Mouse (Mus musculus): ENCODE data around the gene Tbx21. TPM values are rescaled to one million over a fixed set of nuclear protein-coding genes. Genes with fewer than 3 reads are reported as not detected.

Gene Tbx21
- polyA plus RNA-seq, 1 experiment from 2014 or later = 0.13 TPM

- TF ChIP-seq CTCF (IDR thresholded peaks at IDR 0.05) (peak; percentile 1; the same call in 1 of the 2 replicates), EP300 (IDR thresholded peaks at IDR 0.05) (no peak)
- no peak for DNase-seq (ENCODE audit: low spot score)
These were observed 23.6 kb upstream of the Tbx21 start for GRCm38 (mm10) chr11:97138554-97139226.

GRCm38 (mm10) chr11:97133270-97133669 is 18.1 kb upstream of the Tbx21 start:
- Histone ChIP-seq H3K36me3 (ENCODE audit: insufficient read depth, low read length) (no peaks in the 10 kb centered on the region), H3K4me3 (ENCODE audit: low read depth, low read length) (no peak overlapping the region), H3K27ac (ENCODE audit: low read length) (no peak overlapping the region), H3K27me3 (replicated peaks; ENCODE audit: insufficient read depth, low read length) (no peaks in the 10 kb centered on the region), H3K4me2 (replicated peaks; ENCODE audit: low read depth, low read length) (no peak overlapping the region), H3K9me3 (ENCODE audit: low read length) (no peaks in the 10 kb centered on the region), H3K4me1 (ENCODE audit: insufficient read depth, low read depth, low read length) (no peaks in the 10 kb centered on the region), H3K9ac (replicated peaks; ENCODE audit: low read depth) (no peak overlapping the region)
- DNase-seq (ENCODE audit: low spot score) (no peak), ATAC-seq (no peak)
- TF ChIP-seq CTCF (IDR thresholded peaks at IDR 0.05) = no peak
- no peak for TF ChIP-seq EP300 (IDR thresholded peaks at IDR 0.05)
- WGBS = 51% methylated on average over 5 of the region's 5 CpGs

More at GRCm38 (mm10) chr11:97138554-97139226, 23.6 kb upstream of the Tbx21 start:
- Histone ChIP-seq H3K4me3 (ENCODE audit: low read depth, low read length) (peak overlapping the region; percentile 25), H3K4me1 (ENCODE audit: insufficient read depth, low read depth, low read length) (0 out of 2 replicates have a peak, but pooled peaks cover 3% of the 10 kb centered on the region), H3K4me2 (replicated peaks; ENCODE audit: low read depth, low read length) (peak overlapping the region; percentile 58), H3K27me3 (replicated peaks; ENCODE audit: insufficient read depth, low read length) (no peaks in the 10 kb centered on the region), H3K9me3 (ENCODE audit: low read length) (no peaks in the 10 kb centered on the region), H3K9ac (replicated peaks; ENCODE audit: low read depth) (no peak overlapping the region), H3K27ac (ENCODE audit: low read length) (no peak overlapping the region), H3K36me3 (ENCODE audit: insufficient read depth, low read length) (no peaks in the 10 kb centered on the region)
- ATAC-seq = peak; percentile 29
- 37% methylated on average over 40 of the region's 69 CpGs for WGBS

- H3K4me1 ChIP-seq (ENCODE audit: insufficient read depth, low read depth, low read length) = no peaks in the 10 kb centered on the region
- no peaks in the 10 kb centered on the region for H3K27me3 ChIP-seq (replicated peaks; ENCODE audit: insufficient read depth, low read length)
These were observed 17.1 kb upstream of the Tbx21 start for GRCm38 (mm10) chr11:97132185-97132584.

GRCm38 (mm10) chr11:97131683-97132082 is 16.6 kb upstream of the Tbx21 start:
- H3K36me3 ChIP-seq (ENCODE audit: insufficient read depth, low read length) = no peaks in the 10 kb centered on the region
- WGBS = 58% methylated on average over 2 of the region's 2 CpGs
- no peak overlapping the region for H3K27ac ChIP-seq (ENCODE audit: low read length)

More at GRCm38 (mm10) chr11:97132185-97132584, 17.1 kb upstream of the Tbx21 start:
- TF ChIP-seq CTCF (IDR thresholded peaks at IDR 0.05) (no peak), EP300 (IDR thresholded peaks at IDR 0.05) (no peak)
- WGBS = 23% methylated on average over 6 of the region's 6 CpGs
- H3K4me3 ChIP-seq (ENCODE audit: low read depth, low read length) = no peak overlapping the region
- H3K9me3 ChIP-seq (ENCODE audit: low read length) = no peaks in the 10 kb centered on the region
- ATAC-seq (no peak), DNase-seq (ENCODE audit: low spot score) (no peak)
- no peak overlapping the region for H3K27ac ChIP-seq (ENCODE audit: low read length)
- no peak overlapping the region for H3K4me2 ChIP-seq (replicated peaks; ENCODE audit: low read depth, low read length)
- H3K36me3 ChIP-seq (ENCODE audit: insufficient read depth, low read length) = no peaks in the 10 kb centered on the region
- no peak overlapping the region for H3K9ac ChIP-seq (replicated peaks; ENCODE audit: low read depth)

GRCm38 (mm10) chr11:97130318-97130717 is 15.2 kb upstream of the Tbx21 start:
- Histone ChIP-seq H3K36me3 (ENCODE audit: insufficient read depth, low read length) (no peaks in the 10 kb centered on the region), H3K27me3 (replicated peaks; ENCODE audit: insufficient read depth, low read length) (no peaks in the 10 kb centered on the region), H3K9me3 (ENCODE audit: low read length) (no peaks in the 10 kb centered on the region), H3K4me3 (ENCODE audit: low read depth, low read length) (no peak overlapping the region), H3K9ac (replicated peaks; ENCODE audit: low read depth) (no peak overlapping the region), H3K4me2 (replicated peaks; ENCODE audit: low read depth, low read length) (no peak overlapping the region), H3K4me1 (ENCODE audit: insufficient read depth, low read depth, low read length) (no peaks in the 10 kb centered on the region), H3K27ac (ENCODE audit: low read length) (no peak overlapping the region)
- DNase-seq (ENCODE audit: low spot score) (no peak), ATAC-seq (no peak)
- no peak for TF ChIP-seq EP300 (IDR thresholded peaks at IDR 0.05)
- no peak for TF ChIP-seq CTCF (IDR thresholded peaks at IDR 0.05)
- WGBS = 62% methylated on average over 7 of the region's 7 CpGs

More at GRCm38 (mm10) chr11:97131683-97132082, 16.6 kb upstream of the Tbx21 start:
- H3K4me2 ChIP-seq (replicated peaks; ENCODE audit: low read depth, low read length) = no peak overlapping the region
- H3K9me3 ChIP-seq (ENCODE audit: low read length) = no peaks in the 10 kb centered on the region
- DNase-seq (ENCODE audit: low spot score) = no peak
- no peaks in the 10 kb centered on the region for H3K4me1 ChIP-seq (ENCODE audit: insufficient read depth, low read depth, low read length)
- no peak overlapping the region for H3K9ac ChIP-seq (replicated peaks; ENCODE audit: low read depth)
- no peaks in the 10 kb centered on the region for H3K27me3 ChIP-seq (replicated peaks; ENCODE audit: insufficient read depth, low read length)
- no peak for ATAC-seq
- no peak for TF ChIP-seq EP300 (IDR thresholded peaks at IDR 0.05)
- TF ChIP-seq CTCF (IDR thresholded peaks at IDR 0.05) = no peak
- H3K4me3 ChIP-seq (ENCODE audit: low read depth, low read length) = no peak overlapping the region

- Histone ChIP-seq H3K4me2 (replicated peaks; ENCODE audit: low read depth, low read length) (no peak overlapping the region), H3K36me3 (ENCODE audit: insufficient read depth, low read length) (no peaks in the 10 kb centered on the region), H3K9ac (replicated peaks; ENCODE audit: low read depth) (no peak overlapping the region), H3K4me3 (ENCODE audit: low read depth, low read length) (no peak overlapping the region), H3K9me3 (ENCODE audit: low read length) (no peaks in the 10 kb centered on the region), H3K27me3 (replicated peaks; ENCODE audit: insufficient read depth, low read length) (no peaks in the 10 kb centered on the region), H3K4me1 (ENCODE audit: insufficient read depth, low read depth, low read length) (no peaks in the 10 kb centered on the region), H3K27ac (ENCODE audit: low read length) (no peak overlapping the region)
- no peak for DNase-seq (ENCODE audit: low spot score)
- no peak for TF ChIP-seq EP300 (IDR thresholded peaks at IDR 0.05)
- no peak for TF ChIP-seq CTCF (IDR thresholded peaks at IDR 0.05)
- no peak for ATAC-seq
- 59% methylated on average over 3 of the region's 3 CpGs for WGBS
These were observed 13.8 kb upstream of the Tbx21 start for GRCm38 (mm10) chr11:97128956-97129355.
